Mouse (Mus musculus): Measurements from ENCODE around the gene Prap1. TPM values are rescaled to one million over a fixed set of nuclear protein-coding genes. Genes with fewer than 3 reads are reported as not detected.

Prap1 gene
- polyA plus RNA-seq, 1 experiment = not detected

GRCm38 (mm10) chr7:140138021-140138310 lies 44.8 kb downstream of the Prap1 start:
- Histone ChIP-seq H3K27ac (ENCODE audit: insufficient read depth, low read depth, low read length) (peak overlapping the region; percentile 85), H3K4me1 (ENCODE audit: control insufficient read depth, insufficient read depth, low read length) (no peaks in the 10 kb centered on the region), H3K4me3 (ENCODE audit: insufficient read depth, low read depth, low read length) (peak overlapping the region; percentile 98)
- TF ChIP-seq CTCF (IDR thresholded peaks at IDR 0.05; ENCODE audit: insufficient read depth, low read depth, low read length) = no peak
- 0% methylated on average over 8 of the region's 8 CpGs for WGBS

GRCm38 (mm10) chr7:140141350-140141749 lies 48.2 kb downstream of the Prap1 start:
- TF ChIP-seq CTCF (IDR thresholded peaks at IDR 0.05; ENCODE audit: insufficient read depth, low read depth, low read length) = peak; percentile 40
- no peak for TF ChIP-seq POLR2A (IDR thresholded peaks at IDR 0.05; ENCODE audit: insufficient read depth, low read depth, low read length)
- WGBS = 5% methylated on average over 14 of the region's 14 CpGs
- Histone ChIP-seq H3K27ac (ENCODE audit: insufficient read depth, low read depth, low read length) (no peak overlapping the region), H3K4me3 (ENCODE audit: insufficient read depth, low read depth, low read length) (no peak overlapping the region), H3K4me1 (ENCODE audit: control insufficient read depth, insufficient read depth, low read length) (no peaks in the 10 kb centered on the region)

- WGBS = 83% methylated on average over 4 of the region's 4 CpGs
Measured at GRCm38 (mm10) chr7:140144550-140144949, 51.4 kb downstream of the Prap1 start.

More at GRCm38 (mm10) chr7:140144550-140144949, 51.4 kb downstream of the Prap1 start:
- no peak for TF ChIP-seq CTCF (IDR thresholded peaks at IDR 0.05; ENCODE audit: insufficient read depth, low read depth, low read length)
- TF ChIP-seq POLR2A (IDR thresholded peaks at IDR 0.05; ENCODE audit: insufficient read depth, low read depth, low read length) = no peak
- H3K4me1 ChIP-seq (ENCODE audit: control insufficient read depth, insufficient read depth, low read length) = no peaks in the 10 kb centered on the region
- no peak overlapping the region for H3K4me3 ChIP-seq (ENCODE audit: insufficient read depth, low read depth, low read length)
- no peak overlapping the region for H3K27ac ChIP-seq (ENCODE audit: insufficient read depth, low read depth, low read length)

Other genes starting within 250 kb of the Prap1 start
- not detected in 2 replicates for gene Kndc1, start 198.7 kb upstream of the Prap1 start, polyA plus RNA-seq (2012; ENCODE audit: insufficient read depth, insufficient read length, low replicate concordance, missing spikeins)
- gene Utf1, start 149.6 kb upstream of the Prap1 start, polyA plus RNA-seq (2012; ENCODE audit: insufficient read depth, insufficient read length, low replicate concordance, missing spikeins) = not detected in 2 replicates
- gene 6430531B16Rik, start 114.6 kb upstream of the Prap1 start, polyA plus RNA-seq (2012; ENCODE audit: insufficient read depth, insufficient read length, low replicate concordance, missing spikeins) = not detected in 2 replicates
- gene Adam8, start 100.8 kb upstream of the Prap1 start, polyA plus RNA-seq (2012; ENCODE audit: insufficient read depth, insufficient read length, low replicate concordance, missing spikeins) = not detected in 2 replicates
- gene Zfp511, start 57.0 kb upstream of the Prap1 start, polyA plus RNA-seq (2012; ENCODE audit: insufficient read depth, insufficient read length, low replicate concordance, missing spikeins) = not detected in 2 replicates
- not detected in 2 replicates for gene Tubgcp2, start 56.7 kb upstream of the Prap1 start, polyA plus RNA-seq (2012; ENCODE audit: insufficient read depth, insufficient read length, low replicate concordance, missing spikeins)
- not detected in 2 replicates for gene Msx3, start 44.3 kb upstream of the Prap1 start, polyA plus RNA-seq (2012; ENCODE audit: insufficient read depth, insufficient read length, low replicate concordance, missing spikeins)
- not detected in 2 replicates for gene Caly, start 10.8 kb upstream of the Prap1 start, polyA plus RNA-seq (2012; ENCODE audit: insufficient read depth, insufficient read length, low replicate concordance, missing spikeins)
- not detected in 2 replicates for gene Fuom, start 9.0 kb downstream of the Prap1 start, polyA plus RNA-seq (2012; ENCODE audit: insufficient read depth, insufficient read length, low replicate concordance, missing spikeins)
- not detected in 2 replicates for gene Paox, start 22.4 kb downstream of the Prap1 start, polyA plus RNA-seq (2012; ENCODE audit: insufficient read depth, insufficient read length, low replicate concordance, missing spikeins)
- gene Echs1, start 23.1 kb downstream of the Prap1 start, polyA plus RNA-seq (2012; ENCODE audit: insufficient read depth, insufficient read length, low replicate concordance, missing spikeins) = not detected in 2 replicates
- gene Mtg1, start 44.2 kb downstream of the Prap1 start, polyA plus RNA-seq (2012; ENCODE audit: insufficient read depth, insufficient read length, low replicate concordance, missing spikeins) = not detected in 2 replicates
- not detected in 2 replicates for gene Sprn, start 61.5 kb downstream of the Prap1 start, polyA plus RNA-seq (2012; ENCODE audit: insufficient read depth, insufficient read length, low replicate concordance, missing spikeins)
- gene Olfr522, start 71.4 kb downstream of the Prap1 start, polyA plus RNA-seq (2012; ENCODE audit: insufficient read depth, insufficient read length, low replicate concordance, missing spikeins) = not detected in 2 replicates
- not detected in 2 replicates for gene Olfr523, start 79.8 kb downstream of the Prap1 start, polyA plus RNA-seq (2012; ENCODE audit: insufficient read depth, insufficient read length, low replicate concordance, missing spikeins)
- not detected in 2 replicates for gene Olfr524, start 112.6 kb downstream of the Prap1 start, polyA plus RNA-seq (2012; ENCODE audit: insufficient read depth, insufficient read length, low replicate concordance, missing spikeins)
- not detected in 2 replicates for gene Cd163l1, start 124.9 kb downstream of the Prap1 start, polyA plus RNA-seq (2012; ENCODE audit: insufficient read depth, insufficient read length, low replicate concordance, missing spikeins)
- not detected in 2 replicates for gene 5830411N06Rik, start 153.9 kb downstream of the Prap1 start, polyA plus RNA-seq (2012; ENCODE audit: insufficient read depth, insufficient read length, low replicate concordance, missing spikeins)
- gene Olfr525, start 227.5 kb downstream of the Prap1 start, polyA plus RNA-seq (2012; ENCODE audit: insufficient read depth, insufficient read length, low replicate concordance, missing spikeins) = not detected in 2 replicates
- gene Olfr527, start 240.6 kb downstream of the Prap1 start, polyA plus RNA-seq (2012; ENCODE audit: insufficient read depth, insufficient read length, low replicate concordance, missing spikeins) = not detected in 2 replicates

Measured in olfactory bulb, adult 2 months (tissue).